Mouse (Mus musculus) G1E (cell line): Measurements from ENCODE around the gene Ntmt1.

Source experiments
- CTCF ChIP-seq: IDR thresholded peaks from 2 replicates; pipeline ENCODE4 v1.5.1; 2012; ENCODE audit warnings: low read depth, low read length, inconsistent platforms, mixed read lengths
- POLR2AphosphoS5 ChIP-seq: IDR thresholded peaks from 2 replicates; pipeline ENCODE4 v1.6.1; 2012; ENCODE audit warnings: low read depth, low read length, inconsistent platforms; ENCODE audit not compliant: insufficient replicate concordance

- TF ChIP-seq CTCF (no peak), POLR2AphosphoS5 (no peak)
These were observed 45.2 kb downstream of the Ntmt1 start for GRCm38 (mm10) chr2:30852771-30853313.
